Mouse (Mus musculus): ENCODE measurements around the gene Kmt2e.

The Kmt2e gene

GRCm38 (mm10) chr5:23490797-23491196 lies 56.6 kb downstream of the Kmt2e start:
- in situ Hi-C loops (cut with MboI, MseI): loop anchor here (25.0 kb wide), 1 partner anchor 1703 kb away; the partner anchor contains the start of genes Dnajc2 (in 2 of the 2) and Psmc2 (in 2 of the 2)

GRCm38 (mm10) chr5:23496396-23496795 lies 62.2 kb downstream of the Kmt2e start:
- in situ Hi-C loops (cut with MboI, MseI): loop anchor here (25.0 kb wide), 1 partner anchor 1709 kb away; the partner anchor contains the start of genes Dnajc2 (in 2 of the 2) and Psmc2 (in 2 of the 2)

GRCm38 (mm10) chr5:23496933-23497332 lies 62.7 kb downstream of the Kmt2e start:
- in situ Hi-C loops (cut with MboI, MseI): loop anchor here (25.0 kb wide), 1 partner anchor 1710 kb away; the partner anchor contains the start of genes Dnajc2 (in 2 of the 2) and Psmc2 (in 2 of the 2)

- in situ Hi-C loops (cut with MboI, MseI): loop anchor here (25.0 kb wide), 1 partner anchor 1711 kb away; the partner anchor contains the start of genes Dnajc2 (in 2 of the 2) and Psmc2 (in 2 of the 2)
These were observed 63.7 kb downstream of the Kmt2e start for GRCm38 (mm10) chr5:23497920-23498319.

- in situ Hi-C loops (cut with MboI, MseI): loop anchor here (25.0 kb wide), 1 partner anchor 1712 kb away; the partner anchor contains the start of genes Dnajc2 (in 2 of the 2) and Psmc2 (in 2 of the 2)
These were observed 65.0 kb downstream of the Kmt2e start for GRCm38 (mm10) chr5:23499257-23499656.

- in situ Hi-C loops (cut with MboI, MseI): no loop called here
These were observed 66.5 kb downstream of the Kmt2e start for GRCm38 (mm10) chr5:23500715-23501114.

GRCm38 (mm10) chr5:23501582-23502316 lies 67.5 kb downstream of the Kmt2e start:
- in situ Hi-C loops (cut with MboI, MseI): no loop called here

GRCm38 (mm10) chr5:23502317-23502937 lies 68.2 kb downstream of the Kmt2e start:
- in situ Hi-C loops (cut with MboI, MseI): no loop called here

GRCm38 (mm10) chr5:23505578-23505977 lies 71.3 kb downstream of the Kmt2e start:
- in situ Hi-C loops (cut with MboI, MseI): no loop called here

- in situ Hi-C loops (cut with MboI, MseI): no loop called here
These were observed 73.0 kb downstream of the Kmt2e start for GRCm38 (mm10) chr5:23507210-23507609.

GRCm38 (mm10) chr5:23508630-23509029 lies 74.4 kb downstream of the Kmt2e start:
- in situ Hi-C loops (cut with MboI, MseI): no loop called here

GRCm38 (mm10) chr5:23511456-23511855 lies 77.2 kb downstream of the Kmt2e start:
- in situ Hi-C loops (cut with MboI, MseI): no loop called here

- in situ Hi-C loops (cut with MboI, MseI): no loop called here
These were observed 78.3 kb downstream of the Kmt2e start for GRCm38 (mm10) chr5:23512556-23512955.

GRCm38 (mm10) chr5:23513468-23513867 lies 79.2 kb downstream of the Kmt2e start:
- in situ Hi-C loops (cut with MboI, MseI): no loop called here

- in situ Hi-C loops (cut with MboI, MseI): no loop called here
These were observed 80.8 kb downstream of the Kmt2e start for GRCm38 (mm10) chr5:23515038-23515437.

- in situ Hi-C loops (cut with MboI, MseI): no loop called here
These were observed 82.7 kb downstream of the Kmt2e start for GRCm38 (mm10) chr5:23516962-23517361.

- in situ Hi-C loops (cut with MboI, MseI): no loop called here
These were observed 83.6 kb downstream of the Kmt2e start for GRCm38 (mm10) chr5:23517839-23518238.

- in situ Hi-C loops (cut with MboI, MseI): no loop called here
These were observed 84.4 kb downstream of the Kmt2e start for GRCm38 (mm10) chr5:23518673-23519072.

GRCm38 (mm10) chr5:23519679-23520078 lies 85.4 kb downstream of the Kmt2e start:
- in situ Hi-C loops (cut with MboI, MseI): no loop called here

- in situ Hi-C loops (cut with MboI, MseI): no loop called here
These were observed 87.4 kb downstream of the Kmt2e start for GRCm38 (mm10) chr5:23521645-23522044.

GRCm38 (mm10) chr5:23523936-23524335 lies 89.7 kb downstream of the Kmt2e start:
- in situ Hi-C loops (cut with MboI, MseI): no loop called here

GRCm38 (mm10) chr5:23524621-23525020 lies 90.4 kb downstream of the Kmt2e start:
- in situ Hi-C loops (cut with MboI, MseI): no loop called here

GRCm38 (mm10) chr5:23531100-23531499 lies 96.9 kb downstream of the Kmt2e start:
- in situ Hi-C loops (cut with MboI, MseI): no loop called here
